Comparison of ENCODE assay signal across 9 mouse cellular contexts in the genomic region with DNA sequence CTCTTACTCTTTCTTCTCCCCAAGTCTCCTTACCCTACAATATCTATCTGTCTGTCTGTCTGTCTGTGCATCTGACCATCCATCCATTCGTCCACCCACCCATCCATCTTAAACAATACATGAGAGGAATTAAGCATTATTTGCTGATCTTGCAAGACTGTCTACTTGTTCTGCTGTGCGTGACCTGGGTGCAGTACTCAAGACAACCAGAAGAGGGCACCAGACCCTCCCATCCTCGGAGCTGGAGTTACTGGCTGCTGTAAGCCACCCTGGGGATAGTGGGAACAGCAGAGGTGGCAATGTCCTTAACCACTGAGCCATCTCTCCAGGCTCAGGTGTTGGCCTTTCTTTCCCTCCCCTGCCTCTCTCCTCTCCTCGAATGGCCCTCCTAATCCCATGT.
DNase-seq lines count a peak whose midpoint lies in the region; ATAC-seq and TF ChIP-seq lines count a peak whose summit lies in the region.
"Had no signal": no experiment of that assay in that cellular context is flagged by ENCODE, and none has a peak within 500 bp of the region (broad histone marks: within the 10 kb centered on the region; RNA-seq: fewer than 3 reads in every experiment).

No protein-coding gene starts in this region.

- 66% methylated on average over 4 of the region's 4 CpGs for WGBS in kidney, postnatal 0 days

- ATAC-seq in kidney, postnatal 0 days (replicated peaks; ENCODE audit: low FRiP score, low read depth), result no peak
- no peak for ATAC-seq in monocyte, adult 5-6 weeks (replicated peaks; ENCODE audit: insufficient number of reproducible peaks, low FRiP score, low TSS enrichment, poor library complexity, severe bottlenecking)

- no peak overlapping the region for H3K27ac ChIP-seq in kidney, postnatal 0 days
- H3K27ac ChIP-seq: neural tube, embryonic 13.5 days had no signal

- peaks cover 42% of the 10 kb centered on the region for H3K27me3 ChIP-seq in kidney, postnatal 0 days (ENCODE audit: insufficient read depth, low read length)

- peak; percentile 73 for DNase-seq in embryo, embryonic 10 days (ENCODE audit: low spot score)
- no peak for DNase-seq in embryo, embryonic 9.5 days (ENCODE audit: extremely low spot score)
- DNase-seq in right cerebral cortex, postnatal 14 days, result peak; percentile 53
- no peak for DNase-seq in right cerebral cortex, adult 18-20 months
- DNase-seq in embryo, embryonic 11 days, result peak; percentile 49
- peak; percentile 53 for DNase-seq in kidney, postnatal 0 days (ENCODE audit: low spot score)
- DNase-seq in ovary, postnatal 36 days (ENCODE audit: low spot score), result peak; percentile 18

- H3K9ac ChIP-seq in kidney, postnatal 0 days (ENCODE audit: low read depth, low read length), result no peak overlapping the region
- H3K9ac ChIP-seq: neural tube, embryonic 13.5 days had no signal

- peak; percentile 80 for TF ChIP-seq CTCF in kidney, postnatal 0 days (IDR thresholded peaks at IDR 0.05; ENCODE audit: low read depth)

- no peak overlapping the region for H3K4me3 ChIP-seq in kidney, postnatal 0 days (replicated peaks; ENCODE audit: low read depth, low read length)
- H3K4me3 ChIP-seq: neural tube, embryonic 13.5 days had no signal

- no peaks in the 10 kb centered on the region for H3K9me3 ChIP-seq in kidney, postnatal 0 days (replicated peaks; ENCODE audit: low read length)
- H3K9me3 ChIP-seq: neural tube, embryonic 13.5 days had no signal

- H3K4me2 ChIP-seq in kidney, postnatal 0 days (ENCODE audit: low read length), result no peak overlapping the region
- H3K4me2 ChIP-seq: neural tube, embryonic 13.5 days had no signal

- H3K4me1 ChIP-seq in kidney, postnatal 0 days (replicated peaks; ENCODE audit: insufficient read depth, low read length), result no peaks in the 10 kb centered on the region

- no peaks in the 10 kb centered on the region for H3K36me3 ChIP-seq in kidney, postnatal 0 days (ENCODE audit: insufficient read depth, low read length)
- H3K36me3 ChIP-seq: neural tube, embryonic 13.5 days had no signal

Comparison
In these comparisons a context has a peak if more than half of its experiments do, and no peak if none do; other contexts are left out.
1. DNase-seq: peak in embryo, embryonic 10 days (single experiment), right cerebral cortex, postnatal 14 days (single experiment), embryo, embryonic 11 days (single experiment), kidney, postnatal 0 days (single experiment) and ovary, postnatal 36 days (single experiment); none in embryo, embryonic 9.5 days (single experiment) and right cerebral cortex, adult 18-20 months (single experiment).